Mouse (Mus musculus) forebrain, postnatal 0 days (tissue): ENCODE data around the gene Matn1. TPM values are rescaled to one million over a fixed set of nuclear protein-coding genes. Genes with fewer than 3 reads are reported as not detected.

Experiments
- ATAC-seq: fragments of 200-750 bp; cut with Nextera tagmentation; 2 replicates; pipeline ENCODE4 v1.8.0; 2017; ENCODE audit warnings: mild to moderate bottlenecking, moderate library complexity
- DNase-seq: peaks from one replicate; pipeline ENCODE4 v3.0.0-alpha.2; 2015
- H3K27ac ChIP-seq: fragments of 300-500 bp; sonication (generic); 2 replicates; pipeline ENCODE4 v1.5.1; 2014; ENCODE audit warnings: low read depth, mild to moderate bottlenecking, antibody characterized with exemption, low read length, moderate library complexity, mixed read lengths
- H3K27me3 ChIP-seq: fragments of 300-500 bp; sonication (generic); 2 replicates; pipeline ENCODE4 v1.6.1; 2014; ENCODE audit warnings: mild to moderate bottlenecking, low read length, mixed read lengths; ENCODE audit not compliant: insufficient read depth
- H3K36me3 ChIP-seq: fragments of 300-500 bp; sonication (generic); 2 replicates; pipeline ENCODE4 v1.6.1; 2014; ENCODE audit warnings: mild to moderate bottlenecking, moderate library complexity; ENCODE audit not compliant: insufficient read depth
- H3K4me1 ChIP-seq: fragments of 300-500 bp; sonication (generic); 2 replicates; pipeline ENCODE4 v1.6.1; 2014; ENCODE audit warnings: antibody characterized with exemption; ENCODE audit not compliant: insufficient read depth
- H3K4me2 ChIP-seq: fragments of 300-500 bp; sonication (generic); 2 replicates; pipeline ENCODE4 v1.6.1; 2014; ENCODE audit warnings: low read depth, mild to moderate bottlenecking, moderate library complexity
- H3K4me3 ChIP-seq: fragments of 300-500 bp; sonication (generic); 2 replicates; pipeline ENCODE4 v1.5.1; 2014; ENCODE audit warnings: low read depth, low read length, mixed read lengths
- H3K9ac ChIP-seq: fragments of 300-500 bp; sonication (generic); 2 replicates; pipeline ENCODE4 v1.6.1; 2014; ENCODE audit warnings: mild to moderate bottlenecking
- H3K9me3 ChIP-seq: fragments of 300-500 bp; sonication (generic); 2 replicates; pipeline ENCODE4 v1.6.1; 2016; ENCODE audit warnings: low read length
- CTCF ChIP-seq: sonication (generic); IDR thresholded peaks from 2 replicates; pipeline ENCODE4 v1.5.1; 2016; ENCODE audit warnings: antibody characterized with exemption, control low read depth, low read depth
- WGBS: fragments of 180-500 bp; shearing (Covaris S2); extraction: QIAGEN DNeasy Blood & Tissue Kit; methylation state at CpG from one replicate; pipeline ENCODE4 v1.1.7; 2014; 5-methylcytosine and 5-hydroxymethylcytosine counted together
- polyA plus RNA-seq: library from polyadenylated mRNA; unstranded; fragments of >200 nt; fragmentation: Nextera tagmentation; extraction: Ambion mirVana; gene quantifications from 2 replicates; pipeline ENCODE4 v1.2.1, GENCODE M21; 2015
- total RNA-seq: library from RNA; depleted of rRNA; stranded (reverse); fragments of >200 nt; gene quantifications from 2 replicates; pipeline ENCODE4 v1.2.3, GENCODE M21; 2014

Gene Matn1
- total and polyA plus RNA-seq, 2 experiments from 2014 or later: 0.24 to 0.27 TPM

DNA sequence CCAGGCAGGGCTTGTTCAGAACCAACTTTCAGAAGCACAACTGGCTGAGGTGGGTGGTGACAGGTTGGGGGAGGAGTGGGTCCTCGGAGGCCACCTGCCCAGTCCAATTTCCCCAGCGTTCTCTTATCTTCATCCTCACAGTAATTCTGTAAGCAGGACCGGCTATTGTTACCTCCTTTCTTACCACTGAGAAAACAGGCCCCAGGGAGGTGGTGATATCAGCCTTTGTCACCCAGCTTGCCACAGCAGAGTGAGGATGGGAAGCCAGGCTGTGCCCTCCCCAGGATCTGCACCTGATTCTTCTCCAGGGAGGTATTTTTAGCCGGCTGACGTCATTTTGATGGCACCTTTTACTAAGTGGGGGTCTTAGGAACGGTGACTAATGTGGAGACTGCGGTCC, 39.2 kb upstream of the Matn1 start:
- no peak overlapping the region for H3K9ac ChIP-seq
- H3K27ac ChIP-seq: no peak overlapping the region
- H3K4me2 ChIP-seq: no peak overlapping the region
- no peaks in the 10 kb centered on the region for H3K9me3 ChIP-seq
- no peak for DNase-seq
- no peaks in the 10 kb centered on the region for H3K27me3 ChIP-seq
- TF ChIP-seq CTCF: no peak
- 78% methylated on average over 7 of the region's 7 CpGs for WGBS
- no peak for ATAC-seq
- H3K36me3 ChIP-seq: no peaks in the 10 kb centered on the region
- no peaks in the 10 kb centered on the region for H3K4me1 ChIP-seq
- no peak overlapping the region for H3K4me3 ChIP-seq

- Histone ChIP-seq H3K27me3 (no peaks in the 10 kb centered on the region), H3K36me3 (no peaks in the 10 kb centered on the region), H3K9me3 (no peaks in the 10 kb centered on the region), H3K4me3 (no peak overlapping the region), H3K9ac (no peak overlapping the region), H3K27ac (no peak overlapping the region), H3K4me2 (no peak overlapping the region), H3K4me1 (no peaks in the 10 kb centered on the region)
- 79% methylated on average over 6 of the region's 6 CpGs for WGBS
- no peak for DNase-seq
- TF ChIP-seq CTCF: no peak
- no peak for ATAC-seq
Observed at GRCm38 (mm10) chr4:130905882-130906281, 38.3 kb upstream of the Matn1 start.

DNA sequence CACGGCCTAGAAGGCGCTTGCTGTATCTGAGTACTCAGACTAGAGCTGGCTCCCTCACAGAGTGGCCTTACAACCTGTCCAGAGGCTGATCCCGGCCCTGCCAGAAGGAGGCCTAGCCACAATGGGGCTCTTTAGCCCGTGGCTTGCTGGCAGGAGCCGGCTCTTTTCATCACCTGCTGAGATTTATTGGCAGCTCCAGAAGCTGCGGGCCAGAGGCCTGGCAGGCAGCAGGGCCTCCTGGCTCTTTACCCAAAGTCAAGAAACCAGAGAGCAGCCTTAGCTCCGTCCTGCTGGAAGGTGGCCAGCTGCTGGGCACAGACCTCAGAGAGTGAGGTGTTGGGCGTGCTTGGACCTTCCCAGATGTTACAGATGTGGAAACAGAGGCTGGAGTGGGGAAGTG, 37.9 kb upstream of the Matn1 start:
- H3K4me1 ChIP-seq: no peaks in the 10 kb centered on the region
- ATAC-seq: peak; percentile 23; the same call in 1 of the 2 replicates
- no peaks in the 10 kb centered on the region for H3K9me3 ChIP-seq
- no peak overlapping the region for H3K27ac ChIP-seq
- H3K4me3 ChIP-seq: no peak overlapping the region
- no peak overlapping the region for H3K4me2 ChIP-seq
- TF ChIP-seq CTCF: no peak
- no peaks in the 10 kb centered on the region for H3K36me3 ChIP-seq
- H3K9ac ChIP-seq: no peak overlapping the region
- DNase-seq: no peak
- no peaks in the 10 kb centered on the region for H3K27me3 ChIP-seq
- WGBS: 24% methylated on average over 8 of the region's 8 CpGs

- Histone ChIP-seq H3K4me2 (no peak overlapping the region), H3K27ac (no peak overlapping the region), H3K36me3 (no peaks in the 10 kb centered on the region), H3K27me3 (no peaks in the 10 kb centered on the region), H3K4me1 (no peaks in the 10 kb centered on the region), H3K9ac (no peak overlapping the region), H3K4me3 (no peak overlapping the region), H3K9me3 (no peaks in the 10 kb centered on the region)
- no peak for TF ChIP-seq CTCF
- no peak for ATAC-seq
- 71% methylated on average over 19 of the region's 19 CpGs for WGBS
- DNase-seq: no peak
Observed at GRCm38 (mm10) chr4:130907200-130908069, 36.8 kb upstream of the Matn1 start.

GRCm38 (mm10) chr4:130908133-130908532, 36.1 kb upstream of the Matn1 start:
- Histone ChIP-seq H3K4me1 (no peaks in the 10 kb centered on the region), H3K9me3 (no peaks in the 10 kb centered on the region), H3K27ac (no peak overlapping the region), H3K4me2 (no peak overlapping the region), H3K9ac (no peak overlapping the region), H3K4me3 (no peak overlapping the region), H3K36me3 (no peaks in the 10 kb centered on the region), H3K27me3 (no peaks in the 10 kb centered on the region)
- TF ChIP-seq CTCF: no peak
- DNase-seq (no peak), ATAC-seq (no peak)
- 89% methylated on average over 10 of the region's 10 CpGs for WGBS

DNA sequence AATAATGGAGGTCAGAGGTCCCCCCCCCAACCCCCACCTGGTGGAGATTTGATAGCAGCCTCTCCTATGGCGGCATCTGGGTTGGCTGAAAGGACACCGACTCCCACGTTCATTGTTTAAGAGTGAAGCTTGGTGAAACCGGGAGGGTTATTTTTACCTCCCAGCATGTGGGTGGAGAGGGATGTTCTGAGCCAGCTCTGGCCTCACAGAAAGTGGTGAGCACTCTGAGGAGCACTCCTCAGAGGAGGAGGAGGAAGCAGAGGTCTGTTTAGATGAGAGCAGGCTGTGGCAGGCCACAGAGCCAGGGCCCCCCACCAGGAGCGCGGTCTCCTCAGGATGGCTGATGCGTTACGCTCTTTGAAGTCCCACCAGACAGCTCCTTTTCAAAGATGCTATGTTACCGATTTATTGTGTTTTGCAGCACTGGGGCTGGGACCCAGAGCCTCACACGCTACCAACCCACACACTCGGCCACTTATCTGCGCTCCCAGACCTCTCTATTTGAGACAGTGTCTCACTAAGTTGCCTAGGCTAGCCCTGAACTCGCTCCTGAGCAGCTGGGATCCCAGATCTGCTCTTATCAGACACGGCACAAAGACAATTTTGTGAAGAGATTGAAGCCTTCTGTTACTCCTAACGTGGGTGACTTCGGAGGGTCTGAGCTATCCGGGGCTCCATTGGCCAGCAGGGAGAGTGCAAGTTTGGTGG, 34.9 kb upstream of the Matn1 start:
- H3K9me3 ChIP-seq: no peaks in the 10 kb centered on the region
- DNase-seq (no peak), ATAC-seq (no peak)
- no peak overlapping the region for H3K27ac ChIP-seq
- no peaks in the 10 kb centered on the region for H3K27me3 ChIP-seq
- no peak overlapping the region for H3K4me3 ChIP-seq
- H3K4me1 ChIP-seq: no peaks in the 10 kb centered on the region
- H3K9ac ChIP-seq: no peak overlapping the region
- no peaks in the 10 kb centered on the region for H3K36me3 ChIP-seq
- no peak overlapping the region for H3K4me2 ChIP-seq
- TF ChIP-seq CTCF: no peak
- 61% methylated on average over 17 of the region's 17 CpGs for WGBS

DNA sequence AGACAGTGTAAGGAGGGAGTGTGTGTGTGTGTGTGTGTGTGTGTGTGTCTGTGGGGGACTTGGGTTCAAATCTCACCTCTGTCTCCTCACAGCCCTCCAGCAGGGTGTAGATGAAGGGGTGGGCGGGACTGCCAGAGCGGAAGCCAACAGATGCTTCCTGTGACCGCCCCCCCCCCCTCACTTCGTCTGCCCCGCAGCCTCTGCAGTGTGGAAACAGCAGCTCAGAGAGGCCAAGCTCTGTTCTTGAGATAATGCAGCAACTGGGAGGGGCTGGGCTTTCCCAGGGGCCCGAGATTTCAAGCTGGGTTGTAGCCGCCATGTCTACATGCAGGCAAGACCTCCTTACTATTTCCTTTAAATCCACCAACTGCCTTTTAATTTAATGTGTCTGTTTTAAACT, 33.5 kb upstream of the Matn1 start:
- no peak for TF ChIP-seq CTCF
- ATAC-seq (no peak), DNase-seq (no peak)
- no peaks in the 10 kb centered on the region for H3K9me3 ChIP-seq
- no peak overlapping the region for H3K9ac ChIP-seq
- H3K27me3 ChIP-seq: no peaks in the 10 kb centered on the region
- H3K4me2 ChIP-seq: no peak overlapping the region
- WGBS: 48% methylated on average over 7 of the region's 7 CpGs
- H3K36me3 ChIP-seq: no peaks in the 10 kb centered on the region
- H3K27ac ChIP-seq: no peak overlapping the region
- no peaks in the 10 kb centered on the region for H3K4me1 ChIP-seq
- H3K4me3 ChIP-seq: no peak overlapping the region
